13 mouse cellular contexts compared by ENCODE assay signal in genomic region chr11:106359350-106359749, GRCm38 (mm10). TPM values are rescaled to one million over a fixed set of nuclear protein-coding genes. Genes with fewer than 3 reads are reported as not detected.
DNase-seq lines count a peak whose midpoint lies in the region; ATAC-seq and TF ChIP-seq lines count a peak whose summit lies in the region.
"Had no signal": no experiment of that assay in that cellular context is flagged by ENCODE, and none has a peak within 500 bp of the region (broad histone marks: within the 10 kb centered on the region; RNA-seq: fewer than 3 reads in every experiment).

No protein-coding gene starts in this region.

- WGBS in intestine, postnatal 0 days, result 36% methylated on average over 5 of the region's 5 CpGs
- 27% methylated on average over 5 of the region's 5 CpGs for WGBS in intestine, embryonic 16.5 days
- 9% methylated on average over 5 of the region's 5 CpGs for WGBS in liver, embryonic 14.5 days (ENCODE audit: insufficient replicate concordance)

- H3K4me2 ChIP-seq in intestine, postnatal 0 days (replicated peaks; ENCODE audit: low read depth), result no peak overlapping the region
- no peak overlapping the region for H3K4me2 ChIP-seq in intestine, embryonic 16.5 days (ENCODE audit: low read depth, low read length)
- H3K4me2 ChIP-seq in liver, embryonic 14.5 days (ENCODE audit: low read depth), result no peak overlapping the region
- H3K4me2 ChIP-seq: embryonic facial prominence, embryonic 15.5 days; neural tube, embryonic 12.5 days had no signal

- H3K27me3 ChIP-seq in intestine, postnatal 0 days (replicated peaks; ENCODE audit: control insufficient read depth, insufficient read depth, low read length), result no peaks in the 10 kb centered on the region
- H3K27me3 ChIP-seq in intestine, embryonic 16.5 days (replicated peaks; ENCODE audit: control insufficient read depth, insufficient read depth, low read length), result no peaks in the 10 kb centered on the region
- H3K27me3 ChIP-seq in liver, embryonic 14.5 days (ENCODE audit: control insufficient read depth, insufficient read depth, low read length), result no peaks in the 10 kb centered on the region
- H3K27me3 ChIP-seq: embryonic facial prominence, embryonic 15.5 days; neural tube, embryonic 12.5 days had no signal

- H3K4me3 ChIP-seq in intestine, postnatal 0 days (ENCODE audit: low read depth, low read length), result no peak overlapping the region
- H3K4me3 ChIP-seq in intestine, embryonic 16.5 days (ENCODE audit: low read length), result no peak overlapping the region
- no peak overlapping the region for H3K4me3 ChIP-seq in liver, embryonic 14.5 days (ENCODE audit: insufficient read depth in 1 of 2, low read depth in 2 of 2, low read length in 2 of 2)
- H3K4me3 ChIP-seq: embryonic facial prominence, embryonic 15.5 days; neural tube, embryonic 12.5 days had no signal

- no peaks in the 10 kb centered on the region for H3K36me3 ChIP-seq in intestine, postnatal 0 days (ENCODE audit: control insufficient read depth, insufficient read depth)
- H3K36me3 ChIP-seq in intestine, embryonic 16.5 days (ENCODE audit: control insufficient read depth, insufficient read depth, low read length), result no peaks in the 10 kb centered on the region
- H3K36me3 ChIP-seq in liver, embryonic 14.5 days (replicated peaks; ENCODE audit: control insufficient read depth, insufficient read depth, low read depth), result no peaks in the 10 kb centered on the region
- H3K36me3 ChIP-seq: embryonic facial prominence, embryonic 15.5 days; neural tube, embryonic 12.5 days had no signal

- H3K4me1 ChIP-seq in intestine, postnatal 0 days (replicated peaks; ENCODE audit: control insufficient read depth, insufficient read depth, low read length), result no peaks in the 10 kb centered on the region
- H3K4me1 ChIP-seq in intestine, embryonic 16.5 days (ENCODE audit: control insufficient read depth, insufficient read depth, low read length), result peaks cover 7% of the 10 kb centered on the region; the same call in 1 of the 2 replicates
- H3K4me1 ChIP-seq in liver, embryonic 14.5 days (replicated peaks; ENCODE audit: control insufficient read depth in 2 of 2, insufficient read depth in 2 of 2, low read length in 1 of 2), result peaks cover 0 to 6% of the 10 kb centered on the region in 2 experiments; a peak in 2 of 4 replicates
- H3K4me1 ChIP-seq: embryonic facial prominence, embryonic 15.5 days; neural tube, embryonic 12.5 days had no signal

- TF ChIP-seq EP300 in liver, embryonic 14.5 days (IDR thresholded peaks at IDR 0.05; ENCODE audit: low read depth), result no peak

- DNase-seq in A20 (ENCODE audit: low read depth, low spot score), result peak; percentile 58
- peak; percentile 55 for DNase-seq in R1 (ENCODE audit: low read depth, low spot score)
- no peak for DNase-seq in liver, embryonic 14.5 days (ENCODE audit: low read depth in 3 of 3, low spot score in 3 of 3)
- DNase-seq in adrenal gland, adult 8-10 months, result no peak
- DNase-seq in ovary, adult 18-20 months (ENCODE audit: low spot score), result no peak
- no peak for DNase-seq in frontal cortex, postnatal 25 days (ENCODE audit: low spot score in 2 of 2)
- DNase-seq: adrenal gland, adult 2 months; heart, postnatal 36 days had no signal

- ATAC-seq in intestine, postnatal 0 days, result no peak
- ATAC-seq in intestine, embryonic 16.5 days, result no peak
- no peak for ATAC-seq in liver, embryonic 14.5 days (ENCODE audit: insufficient read depth)

- H3K9ac ChIP-seq in intestine, postnatal 0 days (ENCODE audit: low read depth, low read length), result no peak overlapping the region
- no peak overlapping the region for H3K9ac ChIP-seq in intestine, embryonic 16.5 days (ENCODE audit: low read depth, low read length)
- no peak overlapping the region for H3K9ac ChIP-seq in liver, embryonic 14.5 days (replicated peaks)
- H3K9ac ChIP-seq: embryonic facial prominence, embryonic 15.5 days; neural tube, embryonic 12.5 days had no signal

- no peak overlapping the region for H3K27ac ChIP-seq in intestine, postnatal 0 days (ENCODE audit: low read depth, low read length)
- no peak overlapping the region for H3K27ac ChIP-seq in intestine, embryonic 16.5 days (ENCODE audit: low read length)
- no peak overlapping the region for H3K27ac ChIP-seq in liver, embryonic 14.5 days
- H3K27ac ChIP-seq: embryonic facial prominence, embryonic 15.5 days; neural tube, embryonic 12.5 days had no signal

- peak; percentile 53 for TF ChIP-seq CTCF in intestine, postnatal 0 days (IDR thresholded peaks at IDR 0.05; ENCODE audit: low read depth)
- TF ChIP-seq CTCF in liver, embryonic 14.5 days (IDR thresholded peaks at IDR 0.05; ENCODE audit: low read depth), result peak; percentile 65

- no peaks in the 10 kb centered on the region for H3K9me3 ChIP-seq in intestine, postnatal 0 days (ENCODE audit: control insufficient read depth)
- no peaks in the 10 kb centered on the region for H3K9me3 ChIP-seq in intestine, embryonic 16.5 days (ENCODE audit: control insufficient read depth, low read length)
- no peaks in the 10 kb centered on the region for H3K9me3 ChIP-seq in liver, embryonic 14.5 days (ENCODE audit: control insufficient read depth, low read length)
- H3K9me3 ChIP-seq: embryonic facial prominence, embryonic 15.5 days; neural tube, embryonic 12.5 days had no signal

RNA-seq across cellular contexts. Expression of gene Prr29, which starts 5.9 kb away (rescaled TPM):
- polyA plus RNA-seq in intestine, postnatal 0 days (2015; fragmentation: Nextera tagmentation; extraction: Ambion mirVana), result 0.52 and 0.97 TPM in 2 replicates
- polyA plus RNA-seq in intestine, embryonic 16.5 days (2015; fragmentation: Nextera tagmentation; extraction: Ambion mirVana), result 0.53 and 0.54 TPM in 2 replicates
- not detected in 2 replicates for polyA plus RNA-seq in liver, embryonic 14.5 days (2012; rRNA removed)
- polyA plus RNA-seq in liver, embryonic 14.5 days (2014; fragmentation: Nextera tagmentation; extraction: Ambion mirVana), result not detected in 2 replicates
- total RNA-seq in adrenal gland, adult 8-10 months (2022), result under 1 TPM in 1 of 4 experiments, not detected in 3; 0.65 TPM
- total RNA-seq: adrenal gland, adult 2 months had no signal
- polyA plus RNA-seq: adrenal gland, adult 2 months; neural tube, embryonic 12.5 days had no signal

RNA-seq across cellular contexts. Expression of gene Scn4a, which starts 6.3 kb away (rescaled TPM):
- 0.01 TPM in 1 of 2 replicates, not detected in the other for polyA plus RNA-seq in intestine, postnatal 0 days (2015; fragmentation: Nextera tagmentation; extraction: Ambion mirVana)
- polyA plus RNA-seq in intestine, embryonic 16.5 days (2015; fragmentation: Nextera tagmentation; extraction: Ambion mirVana), result 0.02 TPM in 1 of 2 replicates, not detected in the other
- 0.01 and 0.02 TPM in 2 replicates for polyA plus RNA-seq in liver, embryonic 14.5 days (2012; rRNA removed)
- polyA plus RNA-seq in liver, embryonic 14.5 days (2014; fragmentation: Nextera tagmentation; extraction: Ambion mirVana), result not detected in 2 replicates
- under 1 TPM in 3 of 4 experiments, not detected in 1; 0.06 to 0.43 (median 0.07) TPM for total RNA-seq in adrenal gland, adult 8-10 months (2022)

RNA-seq across cellular contexts. Expression of gene Icam2, which starts 28.5 kb away (rescaled TPM):
- polyA plus RNA-seq in intestine, postnatal 0 days (2015; fragmentation: Nextera tagmentation; extraction: Ambion mirVana), result 14.2 and 15.4 TPM in 2 replicates
- 38.3 and 40.5 TPM in 2 replicates for polyA plus RNA-seq in intestine, embryonic 16.5 days (2015; fragmentation: Nextera tagmentation; extraction: Ambion mirVana)
- polyA plus RNA-seq in liver, embryonic 14.5 days (2012; rRNA removed), result 9.4 and 13.0 TPM in 2 replicates
- 12.1 and 16.3 TPM in 2 replicates for polyA plus RNA-seq in liver, embryonic 14.5 days (2014; fragmentation: Nextera tagmentation; extraction: Ambion mirVana)
- total RNA-seq in adrenal gland, adult 8-10 months (2022), result 10 to 100 TPM; 10.0 to 15.8 (median 13.6) TPM

RNA-seq across cellular contexts. Expression of gene Cd79b, which starts 44.8 kb away (rescaled TPM):
- polyA plus RNA-seq in intestine, postnatal 0 days (2015; fragmentation: Nextera tagmentation; extraction: Ambion mirVana), result 1.3 and 1.5 TPM in 2 replicates
- 3.0 and 4.4 TPM in 2 replicates for polyA plus RNA-seq in intestine, embryonic 16.5 days (2015; fragmentation: Nextera tagmentation; extraction: Ambion mirVana)
- polyA plus RNA-seq in liver, embryonic 14.5 days (2012; rRNA removed), result 3.1 and 3.7 TPM in 2 replicates
- 4.5 and 4.9 TPM in 2 replicates for polyA plus RNA-seq in liver, embryonic 14.5 days (2014; fragmentation: Nextera tagmentation; extraction: Ambion mirVana)
- 1 to 10 TPM; 1.2 to 2.3 (median 1.6) TPM for total RNA-seq in adrenal gland, adult 8-10 months (2022)

RNA-seq across cellular contexts. Expression of gene Gh, which starts 57.7 kb away (rescaled TPM):
- polyA plus RNA-seq in intestine, postnatal 0 days (2015; fragmentation: Nextera tagmentation; extraction: Ambion mirVana), result not detected in 2 replicates
- polyA plus RNA-seq in intestine, embryonic 16.5 days (2015; fragmentation: Nextera tagmentation; extraction: Ambion mirVana), result not detected in 2 replicates
- polyA plus RNA-seq in liver, embryonic 14.5 days (2012; rRNA removed), result not detected in 2 replicates
- not detected in 2 replicates for polyA plus RNA-seq in liver, embryonic 14.5 days (2014; fragmentation: Nextera tagmentation; extraction: Ambion mirVana)
- total RNA-seq in adrenal gland, adult 8-10 months (2022), result not detected
- total RNA-seq: adrenal gland, adult 2 months; heart, postnatal 36 days had no signal
- polyA plus RNA-seq: adrenal gland, adult 2 months; embryonic facial prominence, embryonic 15.5 days; limb, embryonic 14.5 days; neural tube, embryonic 12.5 days had no signal

Comparison
In these comparisons a context has a peak if more than half of its experiments do, and no peak if none do; other contexts are left out.
1. DNase-seq: peak in A20 (single experiment) and R1 (single experiment); none in liver, embryonic 14.5 days (0 of 3), adrenal gland, adult 8-10 months (single experiment), ovary, adult 18-20 months (single experiment) and frontal cortex, postnatal 25 days (0 of 2).